Comparison of ENCODE assay signal across 20 mouse cellular contexts in the genomic region with DNA sequence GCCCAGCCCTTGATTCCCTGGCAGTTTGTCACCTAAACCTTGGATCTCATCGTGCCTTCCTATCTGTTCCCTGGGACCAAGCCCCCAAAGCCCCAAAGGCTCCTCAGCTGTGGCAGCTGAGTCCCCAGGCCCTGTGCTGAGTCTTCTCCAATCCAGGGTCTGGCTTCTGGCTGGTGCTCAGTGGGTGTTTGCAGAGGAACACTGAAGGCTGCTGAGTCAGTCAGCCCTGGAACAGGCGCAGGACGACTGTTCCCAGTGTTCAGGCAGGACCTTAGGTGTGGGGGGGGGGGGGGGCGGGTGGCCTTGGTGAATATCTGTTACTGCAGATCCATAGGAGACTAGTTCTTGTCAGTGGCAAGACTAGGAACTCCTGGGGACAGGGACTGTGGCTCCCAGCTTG. TPM values are rescaled to one million over a fixed set of nuclear protein-coding genes. Genes with fewer than 3 reads are reported as not detected.
"Had no signal": no experiment of that assay in that cellular context is flagged by ENCODE, and none has a peak within 500 bp of the region (broad histone marks: within the 10 kb centered on the region; RNA-seq: fewer than 3 reads in every experiment).

No protein-coding gene starts in this region.

- H3K27me3 ChIP-seq: limb, embryonic 12.5 days; liver, embryonic 13.5 days; neural tube, embryonic 15.5 days had no signal

- H3K4me1 ChIP-seq: limb, embryonic 12.5 days; liver, embryonic 13.5 days had no signal

- DNase-seq: kidney, postnatal 10 days; kidney, postnatal 4 days; liver; liver, embryonic 13.5 days; liver, postnatal 0 days; midbrain, embryonic 14.5 days; right cerebral cortex, postnatal 4 days; spleen, adult 18-20 months; thymus, adult 18-20 months; thymus, postnatal 14 days had no signal

- H3K27ac ChIP-seq: liver, embryonic 13.5 days; neural tube, embryonic 15.5 days had no signal

- H3K9me3 ChIP-seq: limb, embryonic 12.5 days; liver, embryonic 13.5 days; neural tube, embryonic 15.5 days had no signal

- ATAC-seq: liver, postnatal 0 days had no signal

- H3K9ac ChIP-seq: limb, embryonic 12.5 days; liver, embryonic 13.5 days; liver, postnatal 0 days; neural tube, embryonic 15.5 days had no signal

- H3K4me3 ChIP-seq: limb, embryonic 12.5 days; liver, embryonic 13.5 days; myocyte; neural tube, embryonic 15.5 days had no signal

- H3K4me2 ChIP-seq: limb, embryonic 12.5 days; liver, embryonic 13.5 days; neural tube, embryonic 15.5 days had no signal

RNA-seq across cellular contexts. Expression of gene Cdcp2, which starts 44.8 kb away (rescaled TPM):
- total RNA-seq: layer of hippocampus, adult 8-10 months; layer of hippocampus, postnatal 14 days; left cerebral cortex, adult 8-10 months; left cerebral cortex, postnatal 36 days; megakaryocyte-erythroid progenitor cell, adult 5-6 weeks had no signal
- polyA plus RNA-seq: limb, embryonic 12.5 days; liver, embryonic 13.5 days; liver, postnatal 0 days; lung, embryonic 16.5 days; midbrain, embryonic 14.5 days; myocyte; neural tube, embryonic 15.5 days; stomach, embryonic 14.5 days had no signal
